Mouse (Mus musculus) limb, embryonic 12.5 days (tissue): ENCODE results near the gene F2rl2. TPM values are rescaled to one million over a fixed set of nuclear protein-coding genes. Genes with fewer than 3 reads are reported as not detected.

ENCODE experiments used
- ATAC-seq: fragments of 200-750 bp; cut with Nextera tagmentation; 2 replicates; pipeline ENCODE4 v1.8.0; 2017; ENCODE audit warnings: low read depth, moderate TSS enrichment; ENCODE audit not compliant: insufficient number of reproducible peaks, insufficient read depth, low FRiP score, low TSS enrichment
- H3K27ac ChIP-seq: fragments of 300-500 bp; sonication (generic); 2 replicates; pipeline ENCODE4 v1.5.1; 2016; ENCODE audit warnings: mild to moderate bottlenecking, moderate library complexity
- H3K27me3 ChIP-seq: fragments of 300-500 bp; sonication (generic); 2 replicates; pipeline ENCODE4 v1.6.1; 2016; ENCODE audit warnings: mild to moderate bottlenecking, moderate library complexity
- H3K36me3 ChIP-seq: fragments of 300-500 bp; sonication (generic); 2 replicates; pipeline ENCODE4 v1.6.1; 2016; ENCODE audit warnings: mild to moderate bottlenecking, moderate library complexity
- H3K4me1 ChIP-seq: fragments of 300-500 bp; sonication (generic); replicated peaks from 2 replicates; pipeline ENCODE4 v1.6.1; 2016
- H3K4me2 ChIP-seq: fragments of 300-500 bp; sonication (generic); 2 replicates; pipeline ENCODE4 v1.6.1; 2016; ENCODE audit warnings: mild to moderate bottlenecking, moderate library complexity
- H3K4me3 ChIP-seq: fragments of 300-500 bp; sonication (generic); replicated peaks from 2 replicates; pipeline ENCODE4 v1.5.1; 2016; ENCODE audit warnings: mild to moderate bottlenecking
- H3K9ac ChIP-seq: fragments of 300-500 bp; sonication (generic); replicated peaks from 2 replicates; pipeline ENCODE4 v1.6.1; 2016; ENCODE audit warnings: mild to moderate bottlenecking, moderate library complexity
- H3K9me3 ChIP-seq: fragments of 300-500 bp; sonication (generic); 2 replicates; pipeline ENCODE4 v1.6.1; 2016; ENCODE audit warnings: mild to moderate bottlenecking, moderate library complexity
- WGBS: fragments of 180-500 bp; shearing (Covaris S2); methylation state at CpG from one replicate; pipeline ENCODE4 v1.1.7; 2016; 5-methylcytosine and 5-hydroxymethylcytosine counted together
- polyA plus RNA-seq: library from polyadenylated mRNA; unstranded; fragments of >200 nt; fragmentation: Nextera tagmentation; extraction: Ambion mirVana; gene quantifications from 2 replicates; pipeline ENCODE4 v1.2.1, GENCODE M21; 2016

Gene F2rl2
- polyA plus RNA-seq, 1 experiment from 2014 or later, result 0.94 TPM

DNA sequence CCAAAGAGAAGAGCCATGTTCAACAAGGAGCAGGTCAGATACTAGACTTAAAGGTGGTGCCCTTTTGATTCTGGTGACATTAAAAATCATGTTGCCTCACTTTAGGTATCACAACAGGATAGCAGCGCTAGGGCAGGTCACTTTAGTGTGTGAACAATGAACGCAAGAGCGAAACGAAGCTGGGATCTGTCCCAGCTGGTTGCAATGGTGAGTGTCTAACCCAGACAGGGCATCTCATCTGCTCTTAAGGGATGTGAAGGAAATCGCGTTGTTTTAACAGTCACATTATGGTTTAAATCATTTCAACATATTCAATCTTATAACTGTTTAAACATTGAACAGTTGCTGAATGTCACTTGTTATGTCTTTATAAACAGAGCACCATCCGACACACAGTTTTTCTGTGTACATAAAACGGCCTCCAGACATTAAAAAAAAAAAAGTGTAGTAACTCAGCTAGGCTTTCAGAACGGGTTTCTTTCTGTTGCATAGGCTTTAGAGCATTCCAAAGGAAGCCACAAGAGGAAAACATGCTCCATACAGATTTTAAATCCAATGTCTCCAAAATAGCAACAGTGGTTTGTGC is 46.3 kb downstream of the F2rl2 start:
- Histone ChIP-seq H3K27ac (no peak overlapping the region; the same call in 1 of the 2 replicates), H3K4me1 (peaks cover 24% of the 10 kb centered on the region), H3K9me3 (no peaks in the 10 kb centered on the region), H3K9ac (no peak overlapping the region), H3K4me3 (no peak overlapping the region), H3K36me3 (no peaks in the 10 kb centered on the region), H3K4me2 (no peak overlapping the region), H3K27me3 (no peaks in the 10 kb centered on the region)
- no peak for ATAC-seq
- 74% methylated on average over 9 of the region's 9 CpGs for WGBS

- H3K4me2 ChIP-seq, result no peak overlapping the region
- H3K9ac ChIP-seq, result no peak overlapping the region
- no peak for ATAC-seq
- no peaks in the 10 kb centered on the region; the same call in 1 of the 2 replicates for H3K36me3 ChIP-seq
- no peak overlapping the region for H3K4me3 ChIP-seq
- no peaks in the 10 kb centered on the region for H3K9me3 ChIP-seq
- peaks cover 19% of the 10 kb centered on the region for H3K4me1 ChIP-seq
- H3K27me3 ChIP-seq, result no peaks in the 10 kb centered on the region
- H3K27ac ChIP-seq, result no peak overlapping the region
- 67% methylated on average over 4 of the region's 4 CpGs for WGBS
These were observed 48.8 kb downstream of the F2rl2 start for GRCm38 (mm10) chr13:95745451-95745850.

- no peaks in the 10 kb centered on the region for H3K9me3 ChIP-seq
- no peak overlapping the region for H3K4me3 ChIP-seq
- H3K27me3 ChIP-seq, result no peaks in the 10 kb centered on the region
- H3K4me2 ChIP-seq, result no peak overlapping the region
- H3K9ac ChIP-seq, result no peak overlapping the region
- ATAC-seq, result no peak
- 10% methylated on average over 6 of the region's 6 CpGs for whole genome bisulfite sequencing
- H3K36me3 ChIP-seq, result no peaks in the 10 kb centered on the region; the same call in 1 of the 2 replicates
- peaks cover 10% of the 10 kb centered on the region for H3K4me1 ChIP-seq
- no peak overlapping the region for H3K27ac ChIP-seq
These were observed 49.9 kb downstream of the F2rl2 start for GRCm38 (mm10) chr13:95746509-95746908.

DNA sequence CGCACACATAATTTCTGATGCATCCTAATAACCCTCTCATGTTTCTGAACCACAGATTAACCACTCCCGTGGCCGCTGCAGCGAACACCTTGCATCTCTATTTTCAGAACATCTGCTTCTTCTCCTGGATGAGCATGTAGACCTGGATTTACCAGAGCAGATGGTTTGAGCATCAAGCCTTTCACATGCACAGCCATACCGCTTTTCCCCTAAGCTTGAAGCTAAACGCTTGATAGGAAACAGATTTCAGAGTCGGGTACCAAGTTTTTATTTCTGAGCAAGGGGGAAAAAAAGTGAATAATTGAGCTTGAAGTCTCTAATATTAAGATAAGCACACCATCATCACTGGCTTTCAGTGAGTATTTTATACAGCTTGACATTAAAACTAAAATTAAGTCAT is 50.4 kb downstream of the F2rl2 start:
- 48% methylated on average over 7 of the region's 7 CpGs for WGBS
- no peak overlapping the region for H3K4me2 ChIP-seq
- no peaks in the 10 kb centered on the region for H3K27me3 ChIP-seq
- H3K4me3 ChIP-seq, result no peak overlapping the region
- H3K4me1 ChIP-seq, result peaks cover 10% of the 10 kb centered on the region
- no peak overlapping the region for H3K27ac ChIP-seq
- H3K9ac ChIP-seq, result no peak overlapping the region
- no peaks in the 10 kb centered on the region; the same call in 1 of the 2 replicates for H3K36me3 ChIP-seq
- ATAC-seq, result no peak
- no peaks in the 10 kb centered on the region for H3K9me3 ChIP-seq

DNA sequence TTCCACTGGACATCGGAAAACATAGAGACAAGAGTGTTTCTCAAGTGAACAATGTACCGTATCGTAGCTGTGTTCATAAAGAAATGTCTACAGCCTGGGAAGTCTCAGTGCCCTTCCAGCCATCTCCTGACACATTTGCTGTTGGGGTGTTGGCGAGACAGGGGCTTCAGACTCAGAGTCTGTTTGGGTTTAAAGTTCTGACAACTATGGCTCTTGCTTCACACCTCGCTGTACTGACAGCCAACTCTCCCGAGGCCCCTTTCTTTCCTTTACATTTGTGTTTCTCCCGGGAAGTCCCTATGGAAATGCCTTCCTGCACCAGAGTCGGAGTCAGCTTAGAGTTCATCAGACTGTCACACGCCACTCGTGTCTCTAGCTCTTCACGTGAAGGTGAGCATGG is 50.9 kb downstream of the F2rl2 start:
- Histone ChIP-seq H3K27ac (peak overlapping the region; percentile 42; the same call in 1 of the 2 replicates), H3K36me3 (no peaks in the 10 kb centered on the region; the same call in 1 of the 2 replicates), H3K4me3 (no peak overlapping the region), H3K9ac (no peak overlapping the region), H3K4me1 (peaks cover 10% of the 10 kb centered on the region), H3K4me2 (no peak overlapping the region), H3K9me3 (no peaks in the 10 kb centered on the region), H3K27me3 (no peaks in the 10 kb centered on the region)
- ATAC-seq, result no peak
- 71% methylated on average over 11 of the region's 11 CpGs for WGBS

Other genes with a start within 250 kb of the F2rl2 start
- not detected in 2 replicates for gene S100z, start 218.1 kb upstream of the F2rl2 start, polyA plus RNA-seq
- 0.08 and 0.11 TPM in 2 replicates for gene F2rl1, start 171.6 kb upstream of the F2rl2 start, polyA plus RNA-seq
- gene F2r, start 78.4 kb upstream of the F2rl2 start, polyA plus RNA-seq, result 118 and 120 TPM in 2 replicates
- 12.1 and 12.9 TPM in 2 replicates for gene Iqgap2, start 195.1 kb downstream of the F2rl2 start, polyA plus RNA-seq